Mouse (Mus musculus) thymus, postnatal 10 days (tissue): ENCODE results near the gene Ampd2.

ENCODE experiments used
- DNase-seq, 2 experiments: peaks; one replicate each; pipeline ENCODE4 v3.0.0; 2021; ENCODE audit warnings: low spot score in 2 of 2

Gene Ampd2

GRCm38 (mm10) chr3:108086470-108086979, at the start of gene Ampd2:
TSS of gene Ampd2 (minus strand) at chr3:108086651.
- peak; percentile 48 to 62 for DNase-seq

- DNase-seq, result no peak
These were observed 48.2 kb upstream of the Ampd2 start for GRCm38 (mm10) chr3:108134701-108135100.

- DNase-seq, result no peak
These were observed 46.0 kb upstream of the Ampd2 start for GRCm38 (mm10) chr3:108132484-108132883.

- no peak for DNase-seq
These were observed 45.4 kb upstream of the Ampd2 start for GRCm38 (mm10) chr3:108131821-108132220.

- DNase-seq, result no peak
These were observed 44.8 kb upstream of the Ampd2 start for GRCm38 (mm10) chr3:108131216-108131615.

GRCm38 (mm10) chr3:108129804-108130203, 43.4 kb upstream of the Ampd2 start:
- no peak for DNase-seq

GRCm38 (mm10) chr3:108129367-108129766, 42.9 kb upstream of the Ampd2 start:
- no peak for DNase-seq

GRCm38 (mm10) chr3:108128520-108128919, 42.1 kb upstream of the Ampd2 start:
- DNase-seq, result no peak

GRCm38 (mm10) chr3:108126327-108126726, 39.9 kb upstream of the Ampd2 start:
- DNase-seq, result no peak

GRCm38 (mm10) chr3:108124131-108124530, 37.7 kb upstream of the Ampd2 start:
- DNase-seq, result no peak

GRCm38 (mm10) chr3:108123242-108123641, 36.8 kb upstream of the Ampd2 start:
- DNase-seq, result no peak

GRCm38 (mm10) chr3:108121101-108121500, 34.6 kb upstream of the Ampd2 start:
- no peak for DNase-seq

GRCm38 (mm10) chr3:108117465-108117864, 31.0 kb upstream of the Ampd2 start:
- DNase-seq, result no peak

- no peak for DNase-seq
These were observed 27.3 kb upstream of the Ampd2 start for GRCm38 (mm10) chr3:108113591-108114289.

- DNase-seq, result no peak
These were observed 26.2 kb upstream of the Ampd2 start for GRCm38 (mm10) chr3:108112666-108113065.

- DNase-seq, result no peak
These were observed 25.8 kb upstream of the Ampd2 start for GRCm38 (mm10) chr3:108112246-108112645.

- no peak for DNase-seq
These were observed 24.9 kb upstream of the Ampd2 start for GRCm38 (mm10) chr3:108111320-108111719.

- DNase-seq, result no peak
These were observed 18.8 kb upstream of the Ampd2 start for GRCm38 (mm10) chr3:108105281-108105680.

- DNase-seq, result no peak
These were observed 15.6 kb upstream of the Ampd2 start for GRCm38 (mm10) chr3:108102075-108102474.

- DNase-seq, result no peak
These were observed 15.1 kb upstream of the Ampd2 start for GRCm38 (mm10) chr3:108101594-108101993.

GRCm38 (mm10) chr3:108098316-108098715, 11.9 kb upstream of the Ampd2 start:
- no peak for DNase-seq

GRCm38 (mm10) chr3:108097656-108098055, 11.2 kb upstream of the Ampd2 start:
- no peak for DNase-seq

GRCm38 (mm10) chr3:108096726-108097125, 10.3 kb upstream of the Ampd2 start:
- no peak for DNase-seq

- no peak for DNase-seq
These were observed 9.8 kb upstream of the Ampd2 start for GRCm38 (mm10) chr3:108096226-108096625.
